Mouse (Mus musculus): ENCODE results near the gene Gpt2.
A peak's percentile ranks its signal among the peaks of the same experiment; 100 is the strongest.

Gpt2 gene

DNA sequence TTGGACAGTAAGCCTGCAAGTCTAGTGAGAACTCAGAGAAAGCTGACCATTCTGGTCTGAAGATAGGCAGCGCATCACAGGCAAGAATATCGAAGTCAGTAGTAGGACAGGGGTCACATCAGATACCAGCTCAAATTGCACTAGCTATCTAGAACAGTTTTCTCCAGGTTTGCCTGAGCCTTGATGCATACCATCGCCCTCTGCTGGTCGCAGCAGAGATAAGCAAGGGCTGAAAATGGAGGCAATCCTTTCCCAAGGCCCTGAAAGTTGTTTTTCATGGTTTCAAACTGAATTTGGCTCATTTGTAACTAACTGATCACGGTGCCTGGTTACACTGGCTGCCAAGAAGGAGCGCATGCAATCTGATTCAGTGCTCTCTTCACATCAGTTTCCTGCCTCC is 33.7 kb downstream of the Gpt2 start:
- DNase-seq (ENCODE audit: low spot score) = peak; percentile 20

DNA sequence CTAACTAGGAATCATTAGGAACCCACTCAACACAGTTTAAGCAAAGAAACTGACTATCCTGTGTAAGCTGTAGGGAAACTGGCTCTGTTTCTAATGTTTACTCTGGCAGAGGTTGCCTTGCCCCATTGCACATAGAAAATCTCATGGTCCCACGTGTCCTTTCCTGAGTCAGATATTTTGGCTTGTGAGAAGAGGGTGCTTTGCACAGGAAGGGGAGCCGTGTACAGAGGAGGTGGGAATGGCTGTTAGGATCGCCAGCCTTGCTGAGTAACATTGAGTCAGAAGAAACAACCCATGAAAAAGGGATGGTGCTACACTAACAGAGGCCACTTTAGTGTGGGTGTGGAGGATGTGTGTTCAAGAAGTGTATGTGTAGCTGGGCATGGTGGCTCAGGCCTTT is 36.6 kb downstream of the Gpt2 start:
- DNase-seq (ENCODE audit: low spot score) = no peak

DNA sequence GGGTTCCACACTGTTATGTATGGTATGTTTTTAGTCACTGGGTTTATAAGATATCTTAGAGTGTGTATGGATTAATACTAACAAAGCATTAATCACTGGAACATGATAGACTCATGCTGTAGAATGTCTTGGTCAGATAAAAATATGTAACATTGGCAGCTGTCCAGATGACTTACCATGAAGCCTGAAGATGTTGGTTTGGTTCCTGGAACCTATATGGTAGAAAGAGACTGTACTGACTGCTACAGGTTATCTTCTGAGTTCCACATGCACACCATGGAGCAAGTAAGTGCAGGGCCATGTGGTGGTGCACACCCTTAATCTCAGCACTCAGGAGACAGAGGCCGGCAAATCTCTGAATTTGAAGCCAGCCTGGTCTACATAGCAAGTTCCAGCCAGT is 38.3 kb downstream of the Gpt2 start:
- DNase-seq (ENCODE audit: low spot score) = no peak

DNA sequence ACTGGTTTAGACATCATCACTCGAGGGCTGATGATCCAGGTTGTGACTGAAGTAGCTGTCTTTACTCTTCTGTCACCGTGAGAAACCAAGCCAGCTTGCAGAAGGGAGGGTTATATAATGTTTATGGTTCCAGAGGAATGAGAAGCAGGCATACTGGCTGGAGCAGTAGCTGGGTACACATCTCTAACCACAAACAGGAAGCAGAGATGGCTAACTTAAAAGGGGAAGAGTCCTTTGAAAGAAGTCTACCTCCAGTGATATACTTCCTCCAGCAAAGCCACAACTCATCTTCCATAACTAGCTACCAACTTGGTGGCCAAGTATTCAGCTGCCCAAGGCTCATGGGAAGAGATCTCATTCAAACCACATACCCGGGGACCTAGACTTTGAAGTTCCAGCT is 39.1 kb downstream of the Gpt2 start:
- no peak for DNase-seq (ENCODE audit: low spot score)

DNA sequence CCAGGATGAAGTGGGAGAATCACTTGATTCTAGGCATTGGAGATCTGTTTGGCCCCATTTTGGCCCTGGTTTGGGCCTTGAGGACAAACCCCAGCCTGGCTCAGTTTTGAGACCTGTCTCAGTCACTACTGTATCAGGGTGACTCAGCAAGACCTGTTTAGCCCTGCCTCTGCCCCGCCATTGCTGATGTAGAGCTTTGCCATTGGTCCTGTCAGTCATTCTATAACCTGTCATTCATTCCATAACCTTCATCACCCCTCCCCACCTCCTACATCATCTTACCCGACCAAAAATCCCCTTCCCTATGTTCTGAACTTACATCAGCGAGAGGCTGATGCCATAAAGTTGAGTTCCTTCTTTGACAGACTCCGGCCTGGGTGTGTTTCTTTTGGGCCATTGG is 40.5 kb downstream of the Gpt2 start:
- DNase-seq (ENCODE audit: low spot score) = no peak

DNA sequence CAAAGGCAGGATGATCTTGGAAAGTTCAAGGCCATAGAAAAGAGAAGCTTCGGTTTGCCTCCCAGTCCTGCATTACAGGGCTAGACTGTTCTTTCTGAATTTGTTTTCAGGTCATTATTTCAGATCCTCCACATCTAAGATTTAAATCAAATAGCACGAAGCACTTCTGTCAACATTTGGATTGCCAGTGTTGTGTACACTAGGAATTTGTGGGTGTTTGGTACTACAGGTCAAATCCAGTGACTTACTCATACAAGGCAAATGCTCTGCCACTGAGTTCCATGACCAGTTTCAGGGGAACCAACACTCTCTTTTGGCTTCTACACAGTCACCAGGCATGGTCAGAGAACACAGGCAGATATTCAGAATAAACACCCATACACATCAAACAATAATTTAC is 41.1 kb downstream of the Gpt2 start:
- no peak for DNase-seq (ENCODE audit: low spot score)

- no peak for DNase-seq (ENCODE audit: low spot score)
These were observed 41.8 kb downstream of the Gpt2 start for GRCm38 (mm10) chr8:85534163-85534562.

DNA sequence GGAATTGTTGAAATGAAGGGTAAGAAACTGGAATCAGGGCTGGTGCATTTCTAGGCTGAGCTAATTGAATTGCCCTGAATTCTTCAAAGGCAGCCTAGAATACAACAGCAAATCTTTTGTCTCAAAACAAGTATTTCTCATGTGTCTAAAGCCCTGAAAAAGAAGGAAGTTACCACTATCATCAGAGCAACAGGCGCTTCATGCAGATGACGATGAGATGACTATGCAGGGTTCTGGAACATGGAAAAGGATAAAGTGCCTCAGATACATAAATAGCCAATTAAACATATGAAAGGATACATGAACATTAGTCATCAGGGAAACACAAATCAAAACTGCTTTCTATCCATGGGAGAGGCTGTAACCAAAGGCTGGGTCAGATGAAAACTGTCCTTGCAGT is 44.0 kb downstream of the Gpt2 start:
- DNase-seq (ENCODE audit: low spot score) = no peak

DNA sequence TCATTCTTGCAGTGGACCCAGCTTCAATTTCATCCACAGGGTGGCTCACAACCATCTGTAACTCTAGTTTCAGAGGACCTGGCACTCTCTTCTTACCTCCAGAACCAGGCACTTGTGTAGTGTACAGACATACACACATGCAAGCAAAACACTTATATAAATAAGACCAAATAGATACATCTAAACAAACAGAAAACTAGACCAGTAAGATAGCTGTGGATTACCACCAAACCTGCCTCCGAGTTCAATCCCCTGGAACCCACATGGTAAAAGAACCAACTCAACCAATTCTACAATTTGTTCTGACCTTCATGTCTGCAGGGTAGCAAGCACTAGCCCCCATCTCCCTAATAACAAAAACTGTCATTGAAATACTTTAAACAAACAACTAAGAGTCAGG is 59.6 kb downstream of the Gpt2 start:
- no peak for DNase-seq (ENCODE audit: low spot score)

DNA sequence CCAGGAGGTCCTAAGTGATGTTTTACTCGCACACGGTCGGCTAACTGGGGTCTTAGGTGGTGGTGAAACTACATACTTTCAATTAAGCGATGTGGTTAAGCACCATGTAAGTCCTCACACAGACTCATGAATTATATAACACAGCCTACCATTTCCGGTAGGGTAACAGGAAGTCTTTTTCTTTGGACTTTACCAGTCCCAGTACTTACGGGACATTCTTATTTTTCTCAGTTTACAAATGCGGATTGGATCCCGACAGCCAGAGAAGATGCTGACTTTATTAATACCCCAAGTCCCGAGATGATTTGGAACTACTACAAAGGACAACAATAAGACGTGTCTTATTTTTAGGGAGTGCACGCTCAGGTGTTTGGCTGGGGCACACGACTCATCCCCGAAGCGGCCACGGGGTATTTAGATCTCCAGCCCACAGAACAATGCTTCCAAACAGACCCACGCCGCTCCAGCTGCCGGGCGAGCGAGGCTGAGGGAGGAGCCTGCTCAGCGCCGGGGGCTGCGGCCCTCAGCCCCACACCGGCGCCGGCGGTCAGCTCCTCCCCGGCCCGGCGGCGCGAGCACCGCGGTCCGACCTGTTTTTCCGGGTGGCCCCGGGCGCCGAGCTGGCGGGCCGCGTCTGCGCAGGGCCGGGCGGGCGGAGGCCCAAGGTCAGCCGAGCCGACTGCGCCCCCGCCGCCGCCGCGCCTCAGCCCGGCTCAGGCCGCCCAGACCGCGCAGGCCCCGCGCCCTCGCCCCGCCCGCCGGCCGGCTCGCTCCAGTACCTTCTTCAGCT is 62.2 kb downstream of the Gpt2 start:
- DNase-seq (ENCODE audit: low spot score) = peak; percentile 4

DNA sequence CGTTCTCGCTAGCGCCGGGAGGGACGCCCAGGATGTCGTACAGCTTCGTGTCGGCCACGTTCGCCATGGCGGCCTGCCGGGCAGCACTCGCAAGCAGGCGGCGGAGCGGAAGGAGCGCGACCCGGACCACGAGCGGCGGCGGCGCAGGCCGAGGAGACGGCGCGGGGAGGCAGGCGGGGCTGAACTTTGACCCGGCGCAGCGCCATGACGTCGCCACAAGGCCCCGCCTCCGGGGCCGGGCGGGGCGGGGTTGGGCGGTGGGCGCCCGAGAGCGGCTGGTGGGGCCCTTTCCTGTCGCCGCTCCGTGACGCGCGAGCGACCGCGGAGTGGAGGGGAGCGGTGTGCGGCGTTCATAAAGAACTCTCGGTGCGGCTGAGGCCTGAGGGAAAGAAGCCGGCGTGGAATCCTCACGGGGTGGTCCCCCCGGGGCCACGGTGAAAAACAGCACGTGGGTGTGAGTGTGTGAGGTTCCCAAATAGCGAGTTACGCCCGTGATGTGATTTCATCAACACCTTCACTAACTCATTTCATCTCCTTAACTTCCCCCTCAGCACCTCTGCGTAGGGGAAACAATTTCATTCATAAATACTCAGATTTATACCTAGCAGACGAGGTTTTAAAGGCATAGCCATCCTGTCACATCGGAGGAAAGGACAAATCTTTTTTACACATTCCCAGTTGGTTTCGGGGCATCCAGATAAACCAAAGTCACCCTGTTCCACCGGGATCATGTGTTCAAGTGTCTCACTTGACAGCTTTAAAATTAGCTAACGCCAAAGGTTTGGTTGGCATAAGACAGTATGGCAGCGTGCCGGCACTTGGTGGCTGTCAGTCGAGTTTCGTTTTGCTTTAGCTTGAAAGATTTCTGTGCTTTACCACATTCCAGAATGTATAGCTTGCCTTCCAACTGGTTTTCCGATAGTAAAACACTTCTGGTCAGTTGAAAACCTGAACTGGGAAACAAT is 63.1 kb downstream of the Gpt2 start, which contains the start of gene Dnaja2:
TSS of gene Dnaja2 (minus strand) at position 164 of the 965 bp plus-strand sequence.
- peak; percentile 85 for DNase-seq (ENCODE audit: low spot score)

DNA sequence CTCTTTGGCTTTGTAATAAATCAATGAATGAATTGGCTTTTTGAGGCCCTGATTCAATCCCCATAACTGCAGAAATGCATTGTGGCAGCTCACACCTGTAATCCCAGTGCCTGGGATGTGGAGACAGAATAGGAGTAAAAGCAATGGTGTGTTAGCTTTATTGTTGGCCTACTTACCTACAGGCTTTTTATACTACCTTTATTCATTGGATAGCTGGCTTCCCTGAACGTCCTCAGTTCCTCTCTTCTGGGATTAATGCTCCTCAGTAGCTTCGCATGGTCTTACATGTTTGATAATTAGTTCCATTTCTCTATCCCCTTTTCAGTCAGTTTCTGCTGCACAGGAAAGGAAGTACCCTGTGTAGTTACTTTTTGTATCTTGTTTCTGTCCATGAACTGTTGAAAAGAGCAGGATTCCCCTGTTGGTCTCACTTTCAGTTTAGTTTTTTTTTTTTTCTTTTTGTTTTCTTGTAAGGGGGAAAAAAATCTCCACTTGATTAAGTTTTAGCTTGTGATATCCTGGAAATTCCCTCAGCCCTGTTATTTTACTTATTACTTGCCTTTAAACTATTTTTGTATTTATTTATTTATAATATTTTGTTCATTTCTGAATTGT is 64.7 kb downstream of the Gpt2 start:
- DNase-seq (ENCODE audit: low spot score) = no peak

- no peak for DNase-seq (ENCODE audit: low spot score)
These were observed 65.2 kb downstream of the Gpt2 start for GRCm38 (mm10) chr8:85557601-85557986.

- no peak for DNase-seq (ENCODE audit: low spot score)
These were observed 66.8 kb downstream of the Gpt2 start for GRCm38 (mm10) chr8:85559201-85559600.

DNA sequence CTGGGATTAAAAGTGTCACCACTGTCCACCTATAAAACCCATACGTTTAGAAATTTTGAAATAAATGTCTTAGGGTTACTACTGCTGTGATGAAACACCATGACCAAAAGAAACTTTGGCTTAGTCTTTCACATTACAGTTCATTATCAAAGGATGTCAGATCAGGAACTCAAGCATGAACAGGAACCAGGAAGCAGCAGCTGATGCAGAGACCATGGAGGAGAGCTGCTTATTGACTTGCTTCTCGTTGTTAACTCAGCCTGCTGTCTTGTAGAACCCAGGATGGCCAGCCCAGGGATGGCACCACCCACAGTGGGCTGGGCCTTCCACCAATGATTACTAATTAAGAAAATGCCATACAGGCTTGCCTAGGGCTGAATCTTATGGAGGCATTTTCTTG is 67.6 kb downstream of the Gpt2 start:
- DNase-seq (ENCODE audit: low spot score) = no peak

GRCm38 (mm10) chr8:85563336-85563735 is 71.0 kb downstream of the Gpt2 start:
- no peak for DNase-seq (ENCODE audit: low spot score)

GRCm38 (mm10) chr8:85565186-85565585 is 72.8 kb downstream of the Gpt2 start:
- no peak for DNase-seq (ENCODE audit: low spot score)

- DNase-seq (ENCODE audit: low spot score) = no peak
These were observed 75.4 kb downstream of the Gpt2 start for GRCm38 (mm10) chr8:85567801-85568200.

DNA sequence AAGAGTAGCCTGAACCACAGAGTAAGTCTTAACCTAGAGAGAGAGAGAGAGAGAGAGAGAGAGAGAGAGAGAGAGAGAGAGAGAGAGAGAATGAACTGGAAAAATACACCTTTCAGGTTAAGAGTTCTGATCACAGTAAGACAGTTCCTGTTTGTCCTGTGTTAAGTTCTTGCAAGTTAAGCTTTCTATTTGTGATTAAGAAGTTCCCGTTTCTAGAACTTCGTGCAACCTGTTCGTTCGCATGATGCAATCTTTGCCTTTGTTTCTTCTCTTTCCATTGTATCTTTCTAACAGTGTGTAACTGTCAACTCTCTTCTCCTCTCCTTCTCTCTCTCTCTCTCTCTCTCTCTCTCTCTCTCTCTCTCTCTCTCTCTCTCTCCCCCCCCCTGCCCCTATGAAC is 78.1 kb downstream of the Gpt2 start:
- DNase-seq (ENCODE audit: low spot score) = no peak

- DNase-seq (ENCODE audit: low spot score) = no peak
These were observed 81.7 kb downstream of the Gpt2 start for GRCm38 (mm10) chr8:85573972-85574496.
